Mouse (Mus musculus) layer of hippocampus, adult 18-20 months (tissue): ENCODE results near the gene Sost. TPM values are rescaled to one million over a fixed set of nuclear protein-coding genes. Genes with fewer than 3 reads are reported as not detected.
A peak's percentile ranks its signal among the peaks of the same experiment; 100 is the strongest.
"Not testable (repeated sequence)": the region's sequence is repeated elsewhere in the genome, so short reads cannot be mapped to it uniquely, and the experiment has no call there.

Source experiments
- DNase-seq, 2 experiments: peaks; one replicate each; pipeline ENCODE4 v3.0.0; 2022; ENCODE audit warnings: low spot score in 2 of 2
- long read RNA-seq: library from polyadenylated mRNA; stranded (forward); transcript quantifications from one replicate; pipeline ENCODE4 v2.0.0, GENCODE M21; 2021
- total RNA-seq, 2 experiments: library from RNA; stranded (reverse); gene quantifications; 2 replicates each; pipeline ENCODE4 v1.2.3; 2021

The Sost gene
- under 1 TPM in 1 of 2 experiments, not detected in 1; 0.15 TPM for total RNA-seq
- long read RNA-seq: 0 reads

GRCm38 (mm10) chr11:101966965-101967614 lies at the start of gene Sost:
TSS of gene Sost (minus strand) at chr11:101967015.
- DNase-seq: no peak

GRCm38 (mm10) chr11:102016136-102016535 lies 49.3 kb upstream of the Sost start:
- no peak for DNase-seq

GRCm38 (mm10) chr11:102015472-102015871 lies 48.7 kb upstream of the Sost start:
- DNase-seq: no peak

GRCm38 (mm10) chr11:102013201-102013600 lies 46.4 kb upstream of the Sost start:
- DNase-seq: no peak

- DNase-seq: no peak
Observed at GRCm38 (mm10) chr11:102011510-102011909, 44.7 kb upstream of the Sost start.

GRCm38 (mm10) chr11:102010140-102010539 lies 43.3 kb upstream of the Sost start:
- DNase-seq: peak; percentile 39 to 64

- no peak for DNase-seq
Observed at GRCm38 (mm10) chr11:102008954-102009637, 42.3 kb upstream of the Sost start.

GRCm38 (mm10) chr11:102008372-102008771 lies 41.6 kb upstream of the Sost start:
- DNase-seq: no peak

GRCm38 (mm10) chr11:102006688-102007087 lies 39.9 kb upstream of the Sost start:
- no peak for DNase-seq

- no peak for DNase-seq
Observed at GRCm38 (mm10) chr11:102006271-102006670, 39.5 kb upstream of the Sost start.

- DNase-seq: no peak
Observed at GRCm38 (mm10) chr11:102004251-102004650, 37.4 kb upstream of the Sost start.

- peak in 1 of 2 experiments; percentile 66 for DNase-seq
Observed at GRCm38 (mm10) chr11:101999466-101999865, 32.7 kb upstream of the Sost start.

- DNase-seq: no peak
Observed at GRCm38 (mm10) chr11:101998258-101998657, 31.4 kb upstream of the Sost start.

GRCm38 (mm10) chr11:101995938-101996337 lies 29.1 kb upstream of the Sost start:
- no peak for DNase-seq

- no peak for DNase-seq
Observed at GRCm38 (mm10) chr11:101994100-101994499, 27.3 kb upstream of the Sost start.

GRCm38 (mm10) chr11:101992411-101992810 lies 25.6 kb upstream of the Sost start:
- DNase-seq: no peak

- DNase-seq: no peak
Observed at GRCm38 (mm10) chr11:101991813-101992212, 25.0 kb upstream of the Sost start.

GRCm38 (mm10) chr11:101990244-101990643 lies 23.4 kb upstream of the Sost start:
- no peak for DNase-seq

- no peak for DNase-seq
Observed at GRCm38 (mm10) chr11:101986913-101987312, 20.1 kb upstream of the Sost start, which contains the start of gene Dusp3. TSS of gene Dusp3 (minus strand) at chr11:101987013.

GRCm38 (mm10) chr11:101985990-101986389 lies 19.2 kb upstream of the Sost start:
- peak; percentile 73 to 92 for DNase-seq

GRCm38 (mm10) chr11:101985450-101985849 lies 18.6 kb upstream of the Sost start:
- not testable (repeated sequence) for DNase-seq
